Mouse (Mus musculus) neural tube, embryonic 15.5 days (tissue): ENCODE results near the gene Tnk2. TPM values are rescaled to one million over a fixed set of nuclear protein-coding genes. Genes with fewer than 3 reads are reported as not detected.
A peak's percentile ranks its signal among the peaks of the same experiment; 100 is the strongest.

ENCODE experiments used
- ATAC-seq: fragments of 200-750 bp; cut with Nextera tagmentation; 2 replicates; pipeline ENCODE4 v1.8.0; 2017; ENCODE audit warnings: mild to moderate bottlenecking, moderate TSS enrichment, moderate library complexity; ENCODE audit not compliant: low FRiP score
- H3K27ac ChIP-seq: fragments of 300-500 bp; sonication (generic); replicated peaks from 2 replicates; pipeline ENCODE4 v1.5.1; 2015; ENCODE audit warnings: mild to moderate bottlenecking, inconsistent platforms
- H3K27me3 ChIP-seq: fragments of 300-500 bp; sonication (generic); replicated peaks from 2 replicates; pipeline ENCODE4 v1.6.1; 2015; ENCODE audit warnings: inconsistent platforms
- H3K36me3 ChIP-seq: fragments of 300-500 bp; sonication (generic); 2 replicates; pipeline ENCODE4 v1.6.1; 2015; ENCODE audit warnings: inconsistent platforms
- H3K4me1 ChIP-seq: fragments of 300-500 bp; sonication (generic); 2 replicates; pipeline ENCODE4 v1.6.1; 2015; ENCODE audit warnings: inconsistent platforms
- H3K4me2 ChIP-seq: fragments of 300-500 bp; sonication (generic); 2 replicates; pipeline ENCODE4 v1.6.1; 2015; ENCODE audit warnings: inconsistent platforms, mild to moderate bottlenecking, moderate library complexity
- H3K4me3 ChIP-seq: fragments of 300-500 bp; sonication (generic); replicated peaks from 2 replicates; pipeline ENCODE4 v1.5.1; 2015; ENCODE audit warnings: mild to moderate bottlenecking, inconsistent platforms
- H3K9ac ChIP-seq: fragments of 300-500 bp; sonication (generic); replicated peaks from 2 replicates; pipeline ENCODE4 v1.6.1; 2015; ENCODE audit warnings: mild to moderate bottlenecking, inconsistent platforms
- H3K9me3 ChIP-seq: fragments of 300-500 bp; sonication (generic); replicated peaks from 2 replicates; pipeline ENCODE4 v1.6.1; 2016; ENCODE audit warnings: inconsistent platforms
- WGBS: fragments of 180-500 bp; shearing (Covaris S2); methylation state at CpG from one replicate; pipeline ENCODE4 v1.1.7; 2015; ENCODE audit warnings: mixed read lengths; 5-methylcytosine and 5-hydroxymethylcytosine counted together
- polyA plus RNA-seq: library from polyadenylated mRNA; unstranded; fragments of >200 nt; fragmentation: Nextera tagmentation; extraction: Ambion mirVana; gene quantifications from 2 replicates; pipeline ENCODE4 v1.2.1, GENCODE M21; 2015

The Tnk2 gene
- polyA plus RNA-seq, 1 experiment from 2014 or later, result 23.2 TPM

DNA sequence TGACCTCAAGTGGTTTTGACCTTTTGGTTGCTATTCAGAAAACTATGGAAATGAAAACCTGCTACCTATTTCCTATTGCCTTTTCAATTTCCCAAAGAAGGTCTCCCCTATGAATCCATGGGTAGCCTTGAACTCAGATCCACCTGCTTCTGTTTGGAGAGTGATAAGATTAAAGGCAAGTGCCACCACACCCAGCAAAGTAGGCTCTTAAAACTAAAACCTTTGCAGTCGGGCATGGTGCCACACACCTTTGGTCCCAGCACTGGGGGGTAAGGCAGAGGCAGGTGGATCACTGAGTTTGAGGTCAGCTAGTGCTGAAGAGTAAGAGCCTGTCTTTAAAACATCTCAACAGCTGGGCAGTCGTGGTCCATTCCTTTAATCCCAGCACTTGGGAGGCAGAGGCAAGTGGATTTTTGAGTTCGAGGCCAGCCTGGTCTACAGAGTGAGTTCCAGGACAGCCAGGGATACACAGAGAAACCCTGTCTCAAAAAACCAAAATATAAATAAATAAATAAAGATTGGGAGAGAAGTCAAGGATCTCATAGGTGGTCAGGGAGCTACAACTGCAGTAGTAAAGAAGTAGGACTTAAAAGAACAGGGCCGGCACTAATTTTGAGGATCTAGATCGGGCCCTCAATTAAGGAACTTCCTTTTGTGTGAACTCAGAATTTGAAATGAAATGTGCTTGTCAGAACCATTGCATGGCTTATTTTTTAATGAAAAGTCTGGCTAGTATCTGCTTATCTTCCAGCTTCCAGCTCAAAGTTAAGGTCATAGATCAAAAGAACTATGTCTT is 33.0 kb upstream of the Tnk2 start:
- no peak for ATAC-seq
- Histone ChIP-seq H3K36me3 (peaks cover 14% of the 10 kb centered on the region), H3K9me3 (no peaks in the 10 kb centered on the region), H3K9ac (no peak overlapping the region), H3K4me1 (peaks cover 18% of the 10 kb centered on the region), H3K27ac (no peak overlapping the region), H3K27me3 (no peaks in the 10 kb centered on the region), H3K4me2 (peak overlapping the region; percentile 66), H3K4me3 (peak overlapping the region; percentile 92)
- WGBS, result 74% methylated on average over 5 of the region's 5 CpGs

DNA sequence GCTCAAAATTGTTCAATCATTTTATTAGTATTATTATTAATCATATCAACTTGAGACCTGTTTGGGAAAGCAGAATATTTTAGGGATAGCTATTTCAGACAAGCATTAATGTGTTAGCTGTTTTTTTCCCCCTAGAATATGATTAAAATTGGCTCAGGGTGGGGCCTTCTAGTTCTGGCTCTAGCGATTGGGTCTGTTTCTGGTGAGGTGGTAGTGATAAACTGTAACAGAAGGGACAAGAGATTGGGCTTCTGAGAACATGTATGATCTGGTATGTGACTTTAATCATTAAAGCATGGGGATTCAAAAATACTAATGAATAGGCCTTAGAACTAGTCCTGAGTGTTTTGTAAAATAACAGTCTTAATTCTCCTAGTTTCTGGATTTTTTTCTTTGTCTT is 31.6 kb upstream of the Tnk2 start:
- Histone ChIP-seq H3K4me3 (no peak overlapping the region), H3K9me3 (no peaks in the 10 kb centered on the region), H3K9ac (no peak overlapping the region), H3K4me1 (peaks cover 18% of the 10 kb centered on the region), H3K36me3 (peaks cover 23% of the 10 kb centered on the region), H3K27me3 (no peaks in the 10 kb centered on the region), H3K27ac (no peak overlapping the region), H3K4me2 (no peak overlapping the region)
- no peak for ATAC-seq
- 80% methylated on average over 1 of the region's 1 CpGs for WGBS

DNA sequence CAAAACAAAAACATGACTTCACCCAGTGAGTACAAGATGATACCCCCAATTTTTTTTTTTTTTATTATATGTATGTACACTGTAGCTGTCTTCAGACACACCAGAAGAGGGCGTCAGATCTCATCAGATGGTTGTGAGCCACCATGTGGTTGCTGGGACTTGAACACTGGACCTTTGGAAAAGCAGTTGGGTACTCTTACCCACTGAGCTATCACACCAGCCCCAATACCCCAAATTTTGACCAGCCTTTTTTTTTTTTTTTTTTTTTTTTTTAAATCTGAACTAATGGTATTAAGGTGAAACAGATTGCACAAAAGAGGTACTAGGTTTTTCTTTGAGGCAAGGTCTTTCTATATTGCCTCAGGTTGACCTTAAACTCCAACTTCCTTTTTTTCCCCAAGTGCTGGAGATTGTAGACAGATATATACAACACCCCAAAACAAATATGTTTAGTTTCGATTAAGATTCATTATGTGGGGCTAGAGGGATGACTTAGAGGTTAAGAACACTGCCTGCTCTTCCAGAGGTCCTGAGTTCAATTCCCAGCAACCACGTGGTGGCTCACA is 30.3 kb upstream of the Tnk2 start:
- no peak overlapping the region for H3K27ac ChIP-seq
- peaks cover 29% of the 10 kb centered on the region for H3K36me3 ChIP-seq
- peaks cover 12% of the 10 kb centered on the region for H3K4me1 ChIP-seq
- no peaks in the 10 kb centered on the region for H3K27me3 ChIP-seq
- no peaks in the 10 kb centered on the region for H3K9me3 ChIP-seq
- H3K4me3 ChIP-seq, result no peak overlapping the region
- no peak overlapping the region for H3K9ac ChIP-seq
- no peak overlapping the region for H3K4me2 ChIP-seq
- ATAC-seq, result no peak
- WGBS, result 83% methylated on average over 3 of the region's 3 CpGs

DNA sequence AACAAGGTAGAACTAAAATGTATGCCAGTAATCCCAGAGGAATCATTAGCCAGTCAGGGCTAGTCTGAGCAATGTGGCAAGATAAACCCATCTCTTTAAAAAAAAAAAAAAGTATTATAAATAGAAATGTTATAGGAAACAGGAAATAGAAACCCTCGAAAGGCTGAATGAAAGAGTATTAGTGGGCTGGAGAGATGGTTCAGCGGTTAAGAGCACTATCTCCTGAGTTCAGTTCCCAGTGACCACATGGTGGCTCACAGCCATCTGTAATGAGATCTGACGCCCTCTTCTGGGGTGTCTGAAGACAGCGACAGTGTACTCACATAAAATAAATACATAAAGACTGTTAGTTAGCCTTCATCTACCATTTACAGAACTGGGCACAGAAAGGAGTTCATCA is 29.6 kb upstream of the Tnk2 start:
- H3K9me3 ChIP-seq, result no peaks in the 10 kb centered on the region
- ATAC-seq, result no peak
- 77% methylated on average over 4 of the region's 4 CpGs for WGBS

DNA sequence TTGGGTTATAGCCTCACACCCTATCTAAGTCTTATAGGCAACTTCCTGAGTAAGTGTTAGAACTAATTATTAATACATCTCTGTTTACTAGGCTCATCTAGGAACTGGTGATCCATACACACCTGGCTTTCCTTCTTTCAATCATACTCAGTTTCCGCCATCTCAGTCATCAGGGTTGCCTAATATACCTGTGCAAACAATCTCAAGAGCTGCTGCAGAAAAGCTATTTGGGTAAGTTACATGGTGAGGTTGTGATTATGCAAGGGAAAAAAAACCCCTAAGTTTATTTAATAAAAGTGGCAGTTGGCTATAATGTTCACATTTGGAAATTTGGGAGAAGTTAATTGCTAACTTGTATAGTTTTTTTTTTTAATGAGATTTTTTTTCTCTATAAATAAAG is 24.7 kb upstream of the Tnk2 start:
- WGBS, result 95% methylated on average over 1 of the region's 1 CpGs

More for the DNA sequence above, 29.6 kb upstream of the Tnk2 start:
- Histone ChIP-seq H3K27ac (no peak overlapping the region), H3K4me1 (peaks cover 12% of the 10 kb centered on the region), H3K9ac (no peak overlapping the region), H3K36me3 (peaks cover 34% of the 10 kb centered on the region), H3K4me3 (no peak overlapping the region), H3K27me3 (no peaks in the 10 kb centered on the region), H3K4me2 (no peak overlapping the region)

DNA sequence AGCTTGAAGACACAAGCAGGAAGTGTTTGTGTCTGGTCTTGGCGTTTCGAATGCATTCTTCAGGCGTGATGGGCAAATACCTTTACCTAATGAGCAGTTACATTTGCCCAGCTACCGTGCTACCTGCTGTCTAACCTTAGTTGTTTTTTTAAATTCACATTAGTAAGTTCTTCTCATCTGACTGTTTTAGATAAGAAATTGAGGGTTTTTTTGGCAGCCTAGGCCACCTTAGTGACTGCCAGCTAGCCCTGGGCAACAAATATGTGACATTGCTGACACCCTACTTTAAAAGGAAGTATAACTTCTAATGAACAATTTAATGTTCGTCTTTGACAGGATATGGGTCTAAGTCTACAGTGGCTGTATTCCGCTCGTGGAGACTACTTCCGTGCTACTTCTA is 15.5 kb upstream of the Tnk2 start:
- Histone ChIP-seq H3K4me3 (no peak overlapping the region), H3K36me3 (peaks cover 77% of the 10 kb centered on the region), H3K9me3 (no peaks in the 10 kb centered on the region), H3K4me1 (no peaks in the 10 kb centered on the region), H3K27ac (no peak overlapping the region), H3K4me2 (no peak overlapping the region), H3K27me3 (no peaks in the 10 kb centered on the region), H3K9ac (no peak overlapping the region)
- no peak for ATAC-seq
- 94% methylated on average over 8 of the region's 8 CpGs for WGBS

More for the DNA sequence above, 24.7 kb upstream of the Tnk2 start:
- ATAC-seq, result no peak
- no peaks in the 10 kb centered on the region for H3K4me1 ChIP-seq
- H3K9ac ChIP-seq, result no peak overlapping the region
- no peak overlapping the region for H3K4me2 ChIP-seq
- H3K36me3 ChIP-seq, result peaks cover 69% of the 10 kb centered on the region
- no peaks in the 10 kb centered on the region for H3K27me3 ChIP-seq
- H3K9me3 ChIP-seq, result no peaks in the 10 kb centered on the region
- no peak overlapping the region for H3K27ac ChIP-seq
- H3K4me3 ChIP-seq, result no peak overlapping the region

DNA sequence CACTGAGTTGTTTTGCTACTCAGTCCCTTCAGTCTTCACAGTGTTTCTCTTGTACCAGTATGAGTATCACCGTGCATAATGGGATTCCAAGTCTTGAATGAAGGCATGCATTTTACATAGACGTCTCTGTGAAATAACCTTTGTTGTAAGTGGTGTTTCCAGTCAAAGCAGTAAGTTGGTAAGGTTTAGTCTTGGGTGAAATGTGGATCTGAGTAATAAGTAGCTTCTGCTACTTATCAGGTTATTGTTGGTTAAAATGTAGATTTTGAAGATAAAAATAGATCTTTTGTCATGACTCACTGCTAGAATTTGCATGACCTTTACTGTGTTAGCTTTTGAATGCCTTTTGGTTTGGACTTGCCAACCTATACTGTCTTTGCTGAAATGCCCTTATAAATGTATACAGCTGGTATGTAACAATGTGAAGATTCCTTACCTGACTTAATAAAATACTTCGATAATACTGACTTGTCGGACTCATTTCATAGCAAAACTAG is 11.3 kb upstream of the Tnk2 start:
- Histone ChIP-seq H3K9me3 (no peaks in the 10 kb centered on the region), H3K27me3 (no peaks in the 10 kb centered on the region), H3K27ac (no peak overlapping the region), H3K36me3 (peaks cover 41% of the 10 kb centered on the region), H3K9ac (no peak overlapping the region), H3K4me1 (no peaks in the 10 kb centered on the region), H3K4me2 (no peak overlapping the region), H3K4me3 (no peak overlapping the region)
- no peak for ATAC-seq
- WGBS, result 88% methylated on average over 4 of the region's 4 CpGs

DNA sequence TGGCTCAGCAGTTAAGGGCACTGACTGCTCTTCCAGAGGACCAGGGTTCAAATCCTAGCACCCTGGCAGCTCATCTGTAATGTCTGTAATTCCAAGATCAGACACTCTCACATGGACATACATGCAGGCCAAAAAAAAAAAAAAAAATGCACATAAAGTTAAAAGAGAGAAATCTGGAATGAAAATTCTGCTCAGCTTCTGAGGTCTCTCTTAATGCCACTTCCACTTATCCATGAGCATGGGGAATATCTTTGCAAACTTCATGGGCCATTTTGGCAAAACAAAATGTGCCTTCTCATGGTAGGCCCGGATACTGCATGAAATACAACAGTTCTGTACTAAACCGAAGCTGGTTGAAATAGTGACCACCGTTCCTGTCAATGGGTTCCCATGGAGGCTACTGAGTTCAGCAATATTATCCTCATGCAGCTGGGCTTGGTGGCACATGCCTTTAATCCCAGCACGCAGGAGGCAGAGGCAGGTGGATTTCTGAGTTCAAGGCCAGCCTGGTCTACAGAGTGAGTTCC is 10.1 kb upstream of the Tnk2 start:
- WGBS, result 91% methylated on average over 4 of the region's 4 CpGs
- no peak overlapping the region for H3K4me2 ChIP-seq
- peaks cover 3% of the 10 kb centered on the region for H3K4me1 ChIP-seq
- H3K36me3 ChIP-seq, result peaks cover 34% of the 10 kb centered on the region
- ATAC-seq, result no peak
- H3K4me3 ChIP-seq, result no peak overlapping the region
- no peak overlapping the region for H3K27ac ChIP-seq
- H3K9ac ChIP-seq, result no peak overlapping the region
- H3K9me3 ChIP-seq, result no peaks in the 10 kb centered on the region
- no peaks in the 10 kb centered on the region for H3K27me3 ChIP-seq

DNA sequence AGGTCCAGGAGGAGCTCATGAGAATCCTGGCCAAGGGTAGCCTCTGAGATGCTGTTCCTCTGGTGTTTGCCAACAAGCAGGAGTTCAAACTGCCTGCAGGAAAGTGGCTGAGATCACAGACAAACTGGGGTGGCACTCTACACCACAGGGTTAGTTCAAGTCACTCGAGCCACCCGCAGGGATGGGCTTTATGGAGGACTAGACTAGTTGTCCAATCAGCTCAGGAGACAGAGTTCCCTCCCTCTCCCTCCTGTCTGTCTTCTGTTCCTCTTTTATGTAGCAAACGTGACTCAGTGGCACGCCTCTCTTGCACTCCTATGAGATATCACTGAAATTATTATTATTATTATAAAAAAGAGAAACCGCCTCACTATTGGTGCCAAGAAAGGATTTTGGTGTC is 9.5 kb upstream of the Tnk2 start:
- no peak overlapping the region for H3K4me3 ChIP-seq
- no peaks in the 10 kb centered on the region for H3K9me3 ChIP-seq
- WGBS, result 85% methylated on average over 5 of the region's 5 CpGs
- ATAC-seq, result no peak
- no peak overlapping the region for H3K27ac ChIP-seq
- H3K4me2 ChIP-seq, result no peak overlapping the region
- peaks cover 6% of the 10 kb centered on the region for H3K4me1 ChIP-seq
- H3K36me3 ChIP-seq, result peaks cover 28% of the 10 kb centered on the region
- H3K9ac ChIP-seq, result no peak overlapping the region
- H3K27me3 ChIP-seq, result no peaks in the 10 kb centered on the region

DNA sequence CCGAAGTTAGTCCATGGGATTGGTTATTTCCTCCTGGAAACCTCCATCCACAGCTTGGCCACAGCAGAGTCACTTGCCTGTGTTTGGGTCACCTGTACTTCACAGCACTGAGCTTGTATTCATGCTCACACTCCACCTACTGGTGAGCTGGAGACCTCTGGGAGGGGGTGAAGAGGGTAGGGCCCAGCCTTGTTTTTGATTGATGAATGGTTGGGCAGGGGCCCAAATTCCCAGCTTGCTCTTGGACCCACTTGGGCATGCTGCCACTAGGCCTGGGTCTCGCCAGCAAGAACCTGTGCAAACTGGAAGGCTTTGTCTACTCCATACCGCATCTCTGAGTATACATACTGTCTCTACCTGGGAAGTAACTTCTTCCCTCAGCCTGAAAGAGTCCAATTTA is 8.4 kb upstream of the Tnk2 start:
- Histone ChIP-seq H3K4me1 (peaks cover 6% of the 10 kb centered on the region), H3K4me3 (no peak overlapping the region), H3K4me2 (no peak overlapping the region), H3K36me3 (peaks cover 19% of the 10 kb centered on the region), H3K27me3 (no peaks in the 10 kb centered on the region), H3K9me3 (no peaks in the 10 kb centered on the region), H3K27ac (no peak overlapping the region), H3K9ac (no peak overlapping the region)
- 71% methylated on average over 3 of the region's 3 CpGs for WGBS
- ATAC-seq, result no peak

DNA sequence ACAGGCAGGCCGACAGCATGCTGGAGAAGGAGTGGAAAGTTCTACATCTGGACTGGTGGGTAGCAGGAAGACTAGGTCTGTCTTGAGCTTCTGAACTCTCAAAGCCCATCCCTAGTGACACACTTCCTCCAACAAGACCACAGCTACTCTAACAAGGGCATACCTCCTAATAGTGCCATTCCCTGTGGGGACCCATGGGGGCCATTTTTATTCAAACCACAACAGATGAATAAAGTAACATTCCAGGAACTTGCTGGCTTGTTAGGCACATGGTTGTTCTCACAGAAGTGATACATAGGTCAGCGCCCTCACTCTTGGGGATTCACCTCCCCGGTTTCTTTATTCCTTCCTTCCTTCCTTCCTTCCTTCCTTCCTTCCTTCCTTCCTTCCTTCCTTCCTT is 7.3 kb upstream of the Tnk2 start:
- no peak for ATAC-seq
- no peaks in the 10 kb centered on the region for H3K9me3 ChIP-seq
- 86% methylated on average over 3 of the region's 3 CpGs for WGBS
- no peak overlapping the region for H3K9ac ChIP-seq
- H3K36me3 ChIP-seq, result peaks cover 10% of the 10 kb centered on the region; the same call in 1 of the 2 replicates
- no peaks in the 10 kb centered on the region for H3K27me3 ChIP-seq
- no peak overlapping the region for H3K4me3 ChIP-seq
- no peak overlapping the region for H3K4me2 ChIP-seq
- H3K27ac ChIP-seq, result no peak overlapping the region
- H3K4me1 ChIP-seq, result peaks cover 6% of the 10 kb centered on the region
